Mouse (Mus musculus): Measurements from ENCODE around the gene Pde1a.

- TF ChIP-seq CTCF (IDR thresholded peaks at IDR 0.05; ENCODE audit: control insufficient read depth, insufficient read depth, insufficient read length) (no peak), USF1 (IDR thresholded peaks at IDR 0.05; ENCODE audit: low read depth) (no peak), MAX (IDR thresholded peaks at IDR 0.05) (no peak), CEBPB (IDR thresholded peaks at IDR 0.05; ENCODE audit: low read depth) (no peak), MYOG (IDR thresholded peaks at IDR 0.05; ENCODE audit: control insufficient read depth, extremely low read depth, insufficient read length) (no peak), FOSL1 (IDR thresholded peaks at IDR 0.05; ENCODE audit: insufficient read depth, low read length, poor library complexity, severe bottlenecking) (no peak)
Measured at GRCm38 (mm10) chr2:79798627-79799026, 330.6 kb downstream of the Pde1a start.
